Mouse (Mus musculus) c-Kit-positive CD71-positive TER-119-negative erythroid progenitor cells, embryonic 14.5 days (primary cell): ENCODE data around the gene Gja4.

ENCODE experiments used
- DNase-seq: peaks from one replicate; pipeline ENCODE4 v3.0.0-alpha.2; 2013; ENCODE audit warnings: low read depth

The Gja4 gene

DNA sequence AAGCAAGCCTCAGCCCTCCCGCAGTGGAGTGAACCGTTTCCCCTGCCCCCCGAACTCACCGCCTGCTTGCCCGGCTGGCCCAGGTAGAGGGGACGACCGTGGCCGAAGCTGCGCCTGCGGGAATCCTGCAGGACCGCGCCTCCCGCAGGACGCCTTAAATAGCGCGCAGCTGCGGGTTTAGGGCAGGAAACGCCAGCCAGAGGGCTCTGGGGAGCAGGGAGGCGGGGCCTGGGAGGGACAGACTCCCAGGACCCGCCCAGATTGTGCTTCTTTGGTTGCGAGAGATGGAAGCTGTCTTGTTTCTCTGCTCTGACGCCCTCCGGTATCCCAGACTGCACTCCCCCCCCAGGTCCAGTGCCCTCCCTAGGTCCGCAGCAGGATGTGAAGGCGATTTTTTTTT, at the start of gene Gja4:
Gene Gja4 (minus strand): TSS at position 179 of the 400 bp plus-strand sequence.
- DNase-seq, result peak; percentile 7

DNA sequence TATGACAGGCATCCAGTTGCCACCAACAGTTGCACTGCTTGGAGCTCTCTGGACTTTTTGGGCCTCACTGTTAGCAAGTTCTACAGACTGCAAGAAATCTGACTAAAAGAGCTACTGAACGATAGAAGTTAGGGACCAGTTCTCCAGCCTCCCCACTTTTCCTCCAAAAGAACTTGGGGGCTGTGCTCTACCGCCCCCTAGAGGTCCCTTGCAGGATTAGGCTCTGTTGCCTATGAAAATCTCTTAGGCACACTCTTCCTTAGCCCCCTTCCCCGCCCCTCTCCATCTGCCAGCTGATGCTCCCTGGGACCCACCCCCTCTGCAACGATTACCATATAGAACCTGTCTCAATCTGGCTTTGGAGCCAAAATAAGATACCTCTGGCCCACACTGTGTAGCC, 49.5 kb upstream of the Gja4 start:
- DNase-seq, result no peak

DNA sequence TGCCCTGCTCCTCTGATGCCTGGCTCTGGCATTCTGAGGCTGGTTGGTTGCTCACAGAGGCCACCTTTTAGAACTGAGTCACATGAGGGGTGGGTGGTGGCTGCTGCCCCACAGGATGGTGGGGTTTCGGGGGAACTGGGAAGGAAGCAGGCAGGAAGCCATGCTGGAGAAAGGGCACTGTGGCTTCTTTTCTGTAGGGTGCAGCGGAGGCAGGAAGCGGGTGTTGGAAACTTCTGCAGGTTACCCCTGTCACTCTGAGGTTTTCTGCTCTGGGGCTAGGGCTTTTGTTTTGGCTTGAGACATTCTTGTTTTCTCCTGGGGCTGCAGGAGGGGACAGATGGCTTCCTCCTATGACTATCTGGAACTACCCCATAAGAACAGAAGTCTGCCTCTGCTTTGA, 48.7 kb upstream of the Gja4 start:
- no peak for DNase-seq

DNA sequence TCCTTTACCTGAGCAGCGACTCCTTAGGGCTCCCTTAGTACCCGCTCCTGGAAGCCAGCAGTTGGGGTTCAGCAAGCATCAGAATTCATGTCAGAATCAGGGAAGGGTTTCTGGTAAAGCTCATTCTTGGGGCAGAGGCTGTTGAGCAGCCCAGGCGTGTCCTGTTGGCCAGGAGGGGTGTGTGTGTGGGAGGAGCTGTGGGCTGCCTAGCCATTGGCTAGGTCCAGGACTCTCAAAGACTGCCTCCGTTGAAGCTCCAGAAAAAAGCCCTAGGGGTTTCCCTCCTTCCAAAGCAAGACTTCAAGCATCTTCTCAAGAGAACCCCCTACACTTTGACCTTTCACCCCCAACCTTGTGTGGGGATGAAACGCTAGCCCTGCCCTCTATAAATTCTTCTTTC, 44.2 kb upstream of the Gja4 start, which contains the start of gene Gjb5:
Gene Gjb5 (minus strand): TSS at position 164 of the 400 bp plus-strand sequence.
- no peak for DNase-seq

DNA sequence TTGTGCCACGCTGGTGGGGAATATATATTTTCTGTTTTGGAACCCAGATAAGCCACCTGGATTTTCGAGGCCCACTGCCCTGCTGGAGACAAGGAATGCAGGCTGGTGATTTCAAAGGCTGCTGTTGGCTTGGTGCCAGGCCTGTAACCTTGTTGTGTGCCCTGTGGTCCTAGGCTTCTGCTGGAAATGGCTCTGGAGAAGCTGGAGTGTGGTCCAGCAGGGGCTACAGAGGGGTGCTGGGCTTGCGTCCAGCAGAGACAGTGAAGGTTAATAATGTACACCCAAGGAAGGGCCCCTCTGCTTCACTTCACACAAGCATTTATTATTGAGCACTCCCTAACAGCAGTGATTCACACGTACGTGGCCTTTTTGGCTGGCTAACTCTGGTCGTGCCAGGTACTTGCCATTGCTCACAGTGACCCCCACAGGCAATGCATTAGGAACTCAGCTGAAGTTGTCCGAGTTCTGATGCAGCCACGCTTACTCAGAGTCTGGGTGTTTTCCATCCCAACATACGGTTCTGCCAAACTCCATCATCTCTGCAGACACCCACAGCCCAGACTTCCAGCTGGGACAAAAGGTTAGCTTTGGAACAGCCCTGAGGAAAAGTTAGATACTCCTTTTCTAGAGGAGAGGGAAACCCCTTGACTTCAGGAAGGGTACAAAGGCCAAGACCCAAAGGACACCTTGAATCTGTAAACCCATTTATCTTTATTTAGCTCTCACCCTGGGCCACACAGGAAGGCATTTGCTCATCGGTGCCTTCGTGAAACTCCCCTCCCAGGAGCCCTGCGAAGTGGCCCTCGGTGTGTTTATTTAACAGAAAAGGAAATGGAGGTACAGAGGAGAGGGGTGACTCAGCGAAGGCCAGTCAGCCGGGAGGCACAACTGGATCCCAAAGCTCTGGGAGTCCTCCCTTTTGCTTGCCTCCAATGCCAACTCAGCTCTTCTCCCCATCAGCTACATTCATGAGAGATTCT, 41.0 kb upstream of the Gja4 start:
- no peak for DNase-seq

DNA sequence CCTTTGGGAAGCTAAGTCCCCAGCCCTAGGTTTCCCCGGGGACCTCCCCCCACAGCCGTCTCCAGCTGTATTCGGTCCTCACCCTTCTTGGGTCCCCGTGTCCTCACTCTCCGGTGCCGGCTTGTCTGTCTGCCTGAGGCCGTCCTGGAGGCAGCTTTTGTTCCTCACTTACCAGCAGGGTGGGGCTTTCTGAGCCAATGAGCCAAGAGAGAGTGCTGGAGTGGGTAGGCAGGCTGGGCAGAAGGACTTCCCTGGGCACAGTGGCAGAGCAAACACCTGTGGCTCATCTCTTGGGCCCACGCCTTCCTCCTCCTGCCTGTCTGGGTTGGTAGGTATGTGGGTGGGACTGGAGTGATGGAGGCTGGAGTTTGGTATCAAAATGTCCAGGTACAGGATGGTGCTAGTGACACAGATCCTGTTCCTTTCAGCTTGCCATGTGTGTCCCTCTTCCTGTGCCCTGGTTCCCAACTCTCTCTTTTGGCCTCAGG, 40.2 kb upstream of the Gja4 start, which contains the start of gene Gjb4:
Gene Gjb4 (minus strand): TSS at position 131 of the 488 bp plus-strand sequence.
- DNase-seq, result no peak

DNA sequence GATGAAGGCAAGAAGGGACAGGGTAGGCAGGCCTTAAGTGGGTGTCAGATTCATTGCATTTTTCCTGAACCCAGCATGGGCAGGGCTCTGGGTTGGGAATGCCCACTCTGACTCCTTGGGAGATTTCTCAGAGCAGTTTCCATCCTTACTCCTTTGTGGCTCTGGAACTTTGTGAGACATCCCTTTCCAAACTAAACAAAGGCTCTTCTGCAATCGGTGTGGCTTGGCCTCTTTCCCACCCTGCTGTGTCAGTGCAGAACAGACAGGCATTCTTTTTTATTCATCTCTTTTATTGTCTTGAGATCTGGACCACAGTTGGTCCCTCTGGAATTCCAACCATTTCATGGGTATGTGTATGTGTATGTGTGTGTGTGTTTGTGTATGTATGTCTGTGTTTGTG, 38.8 kb upstream of the Gja4 start:
- DNase-seq, result no peak

DNA sequence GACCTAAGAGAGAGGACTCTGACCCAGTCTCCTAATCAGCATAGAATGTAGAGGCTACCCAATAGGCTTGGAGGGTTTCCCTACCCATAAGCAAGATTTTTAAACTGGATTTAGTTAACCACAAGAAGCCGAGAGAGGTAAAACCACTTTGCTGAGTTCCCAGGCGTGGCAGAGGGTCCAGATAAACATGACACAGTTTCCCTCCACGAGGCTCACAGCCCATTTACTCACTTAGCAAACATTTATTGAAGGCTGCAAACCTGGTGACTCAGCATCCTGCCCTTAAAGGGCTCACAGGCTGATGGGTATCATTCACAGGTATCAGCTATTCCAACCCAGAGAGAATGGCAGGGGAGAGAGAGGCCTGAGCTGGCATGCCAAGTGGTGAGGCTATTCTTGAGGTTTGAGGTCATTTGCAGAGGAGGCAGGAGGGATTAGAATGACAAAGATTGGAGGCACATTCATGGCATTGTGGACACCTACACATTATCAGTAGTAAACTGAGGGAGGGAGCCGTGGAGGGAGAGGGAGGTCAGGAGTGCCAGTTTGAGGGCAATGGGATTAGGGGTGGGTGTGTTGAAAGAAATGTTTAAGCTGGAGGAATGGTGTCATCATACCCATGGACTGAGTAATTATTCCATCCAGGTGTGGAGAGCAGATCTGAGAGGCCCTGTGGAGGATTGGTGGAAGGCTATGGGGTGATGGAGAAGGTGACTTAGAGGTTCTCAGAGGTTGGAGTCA, 35.9 kb upstream of the Gja4 start:
- no peak for DNase-seq

DNA sequence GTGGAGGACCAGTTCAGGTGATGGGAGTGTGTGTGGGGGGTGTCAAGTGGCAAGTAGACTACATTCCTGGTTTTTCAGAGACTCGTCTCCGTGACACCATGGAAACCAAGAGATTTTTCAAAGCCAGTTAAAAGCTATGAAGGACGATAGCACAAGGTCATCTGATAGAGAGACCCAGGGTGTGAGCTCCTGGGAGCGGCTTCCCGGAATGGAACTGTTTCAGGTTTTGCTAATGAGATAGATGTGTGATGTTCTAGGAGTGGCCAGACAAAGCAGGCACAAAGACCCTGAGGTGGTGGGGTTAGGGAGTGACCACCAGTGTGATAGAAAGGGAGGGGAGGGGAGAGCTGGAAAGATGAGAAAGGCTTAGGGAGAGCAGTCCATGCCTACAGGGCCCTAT, 31.2 kb upstream of the Gja4 start:
- no peak for DNase-seq

DNA sequence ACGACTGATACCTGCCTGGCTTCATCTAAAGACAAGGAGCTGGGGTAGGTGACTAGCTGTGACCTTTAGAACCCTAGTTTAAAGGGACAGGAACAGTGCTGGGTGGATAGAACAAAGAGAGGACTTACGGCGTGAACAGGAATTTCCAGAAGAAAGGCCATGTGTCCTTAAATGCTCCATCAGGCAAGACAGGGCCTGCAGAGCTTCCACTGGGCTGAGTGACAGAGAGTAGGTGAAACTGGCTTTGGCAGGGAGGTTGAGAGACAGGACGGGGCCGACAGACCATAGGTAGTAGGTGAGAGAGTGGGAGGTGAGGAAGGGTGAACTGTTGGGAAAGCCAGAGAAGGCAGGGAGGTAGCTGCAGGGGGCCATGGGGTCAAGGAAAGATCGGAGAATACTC, 27.5 kb upstream of the Gja4 start:
- DNase-seq, result no peak

DNA sequence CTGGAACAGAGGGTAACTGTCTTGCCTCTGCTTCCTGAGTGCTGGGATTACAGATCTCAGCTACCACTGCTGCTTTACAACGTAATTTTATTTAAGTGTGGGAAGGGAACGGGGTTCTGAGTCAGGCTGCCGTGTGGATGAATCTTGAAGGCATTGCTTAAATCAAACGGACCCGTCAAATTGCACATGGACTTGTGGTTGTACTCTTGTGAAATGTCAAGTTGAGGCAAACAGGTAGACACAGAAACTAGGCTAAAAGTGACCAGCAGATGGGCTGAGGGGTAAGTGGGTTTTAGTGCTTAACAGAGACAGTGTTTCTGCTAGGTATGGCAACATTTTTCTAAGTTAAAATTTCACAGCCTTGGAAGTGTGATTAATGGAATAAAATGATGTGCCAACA, 23.8 kb upstream of the Gja4 start:
- no peak for DNase-seq

DNA sequence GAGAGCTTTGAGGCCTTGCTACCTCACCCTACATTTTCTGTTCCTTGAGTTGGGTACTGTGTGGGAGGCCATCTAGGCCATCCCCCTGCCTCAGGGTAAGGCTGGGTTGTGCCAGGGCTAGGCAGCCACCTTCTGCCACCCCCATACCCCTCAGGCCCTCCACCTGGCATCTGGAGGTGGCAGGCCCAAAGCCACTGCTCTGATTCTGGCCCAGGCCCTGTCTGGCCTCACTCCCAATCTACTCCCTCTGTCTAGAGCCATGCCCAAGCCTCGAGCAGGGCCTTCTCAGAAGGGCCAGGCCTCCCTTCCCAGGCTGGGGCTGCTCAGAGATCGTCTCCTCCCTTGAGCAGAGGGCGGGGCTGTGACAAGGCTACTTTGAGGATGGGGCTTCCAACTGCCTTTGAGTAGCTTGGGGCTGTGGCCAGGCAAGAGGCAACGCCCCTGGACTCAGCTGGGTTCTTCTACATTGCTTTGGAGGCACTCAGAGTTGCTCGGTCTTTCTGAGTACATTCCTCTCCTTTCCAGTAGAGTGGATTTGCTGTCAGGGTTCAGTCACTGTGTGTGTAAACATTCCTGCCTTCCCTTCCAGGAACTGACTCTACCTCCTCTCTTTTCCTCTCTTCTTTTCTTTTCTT, 21.1 kb upstream of the Gja4 start:
- DNase-seq, result no peak

DNA sequence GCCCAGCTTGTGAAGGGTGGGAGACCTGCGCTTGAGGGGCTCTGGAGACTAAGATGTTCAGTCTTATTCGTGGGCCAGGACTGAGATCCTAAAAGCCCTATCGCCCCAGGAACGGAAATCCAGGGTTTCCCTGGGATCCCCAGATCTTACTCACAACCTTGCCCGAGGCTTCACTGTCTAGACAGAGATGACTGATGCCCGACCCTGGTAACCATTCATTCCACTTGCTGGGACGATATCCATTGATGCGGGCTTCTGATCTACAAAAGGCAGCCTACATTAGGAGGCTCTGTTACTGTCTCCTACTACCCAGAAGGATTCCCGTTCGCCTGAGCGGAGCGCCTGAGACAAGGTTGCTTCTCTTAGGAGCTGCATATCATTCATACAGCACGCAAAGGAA, 17.3 kb upstream of the Gja4 start:
- DNase-seq, result no peak

DNA sequence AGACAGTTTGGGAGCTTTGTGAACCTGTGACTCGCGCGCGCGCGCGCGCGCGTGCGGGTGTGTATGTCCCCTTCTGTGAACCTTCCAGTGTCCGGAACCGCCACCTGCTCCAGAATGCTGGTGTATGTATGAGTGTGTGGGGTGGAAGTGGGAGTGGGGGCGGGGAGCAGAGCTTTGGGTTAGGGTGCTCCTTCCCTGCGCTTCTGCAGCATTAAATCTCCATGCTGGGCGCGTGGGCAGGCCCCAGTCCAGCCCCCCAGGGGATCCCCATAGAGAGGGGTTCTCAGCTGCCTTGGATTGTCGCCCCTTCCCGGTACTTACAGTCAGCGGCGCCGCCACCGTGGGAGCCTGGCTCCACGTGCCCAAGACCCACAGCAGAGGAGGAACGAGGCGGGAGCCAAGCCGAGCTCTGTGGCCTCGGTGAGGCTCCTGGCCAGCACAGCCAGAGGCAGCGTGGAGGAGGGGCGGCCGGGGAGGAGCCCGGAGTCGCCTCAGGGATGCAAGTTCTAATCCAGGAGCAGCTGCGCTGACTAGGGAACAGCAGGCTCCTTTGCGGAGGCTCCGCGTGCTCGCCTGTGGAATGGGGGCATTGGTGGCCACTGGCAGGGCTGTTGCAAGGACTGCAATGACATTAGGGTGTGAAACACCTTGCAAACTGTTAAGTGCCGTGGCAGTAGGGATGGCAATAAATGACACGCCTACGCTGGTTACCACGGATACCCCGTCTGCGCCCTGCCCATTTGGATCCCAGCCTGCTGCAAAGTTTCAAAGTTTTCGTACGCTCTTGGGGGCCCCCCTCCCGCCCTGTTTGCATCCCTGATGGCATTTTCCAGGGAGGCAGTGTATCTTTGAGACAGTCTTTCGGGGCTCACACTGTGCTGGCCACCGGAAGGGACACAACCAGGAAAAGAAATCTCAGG, 16.6 kb upstream of the Gja4 start, which contains the start of gene Gjb3:
Gene Gjb3 (minus strand): TSS at position 664 of the 920 bp plus-strand sequence.
- no peak for DNase-seq

DNA sequence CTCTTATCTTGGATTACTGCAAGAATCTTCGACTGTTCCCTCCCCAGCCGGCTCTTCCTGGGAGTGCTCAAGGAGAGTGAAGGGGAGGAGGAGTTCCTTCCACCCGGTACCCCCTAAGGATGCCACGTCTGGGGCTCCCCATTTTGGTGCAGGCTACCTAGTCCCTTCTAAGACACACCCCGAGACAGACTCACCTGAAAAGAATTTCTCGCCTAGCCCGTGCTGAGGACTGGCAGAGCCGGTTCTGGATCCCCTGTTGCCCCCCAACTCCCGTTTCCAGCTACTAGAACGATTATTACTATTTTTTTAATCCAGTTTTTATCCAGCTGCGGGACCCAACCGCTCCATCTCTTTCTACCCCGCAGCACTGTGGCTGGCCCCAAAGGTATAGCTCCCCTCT, 15.9 kb upstream of the Gja4 start:
- DNase-seq, result no peak

DNA sequence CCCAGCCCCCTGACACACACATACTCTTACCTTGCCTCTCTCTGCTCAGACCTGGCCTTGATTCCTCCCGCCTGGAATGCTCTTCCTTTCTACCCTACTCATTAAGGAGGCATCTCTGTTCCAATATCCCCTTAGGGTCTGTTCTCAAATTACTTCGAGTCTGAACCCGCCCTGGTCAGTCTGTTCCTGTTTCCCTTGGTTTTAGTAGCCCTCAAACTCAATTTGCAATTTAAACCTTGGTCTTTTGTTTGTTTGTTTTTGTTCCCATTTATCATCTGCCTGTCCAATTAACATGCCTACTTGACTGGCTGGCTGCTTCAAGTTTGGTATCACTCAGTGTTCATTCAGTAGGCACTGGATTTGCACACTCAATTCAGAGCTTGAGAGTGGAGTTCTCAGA, 15.2 kb upstream of the Gja4 start:
- DNase-seq, result no peak

DNA sequence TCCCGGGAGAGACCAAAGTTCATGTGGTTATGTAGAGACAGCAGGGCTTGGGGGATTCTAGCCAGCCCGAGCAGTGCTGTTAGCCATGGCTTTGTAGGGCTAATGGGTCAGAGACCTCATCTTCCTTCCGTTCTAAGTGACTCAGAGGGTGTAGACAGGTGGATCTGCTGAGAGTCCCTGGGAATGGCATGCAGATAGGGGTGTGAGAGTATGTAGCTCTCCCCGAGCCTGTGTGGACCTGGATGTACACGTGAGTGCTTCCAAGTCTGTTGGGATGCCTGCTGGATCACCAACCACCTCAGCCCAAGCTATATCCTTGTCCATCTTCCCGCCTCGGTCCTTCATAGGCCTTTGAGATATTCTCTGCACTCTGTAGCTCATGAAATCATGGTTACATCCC, 14.5 kb upstream of the Gja4 start:
- DNase-seq, result no peak

DNA sequence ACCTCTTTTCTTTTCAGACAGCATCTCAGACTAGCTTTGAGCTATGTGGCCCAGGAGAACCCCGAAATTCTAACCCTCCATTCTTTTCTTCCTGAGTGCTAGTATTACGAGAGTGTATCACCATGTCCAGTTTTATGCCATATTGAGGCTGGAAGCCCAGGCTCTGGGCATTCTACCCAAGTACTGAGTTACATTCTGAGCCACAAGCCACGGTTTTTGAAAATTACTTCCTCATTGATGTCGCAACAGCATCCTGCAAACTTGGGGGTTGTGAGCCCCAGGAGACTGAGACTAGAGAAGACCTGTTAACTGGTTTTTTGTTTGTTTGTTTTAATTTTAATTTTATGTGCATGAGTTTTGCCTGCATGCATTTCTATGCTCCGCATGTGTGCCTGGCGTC, 13.9 kb upstream of the Gja4 start:
- no peak for DNase-seq

DNA sequence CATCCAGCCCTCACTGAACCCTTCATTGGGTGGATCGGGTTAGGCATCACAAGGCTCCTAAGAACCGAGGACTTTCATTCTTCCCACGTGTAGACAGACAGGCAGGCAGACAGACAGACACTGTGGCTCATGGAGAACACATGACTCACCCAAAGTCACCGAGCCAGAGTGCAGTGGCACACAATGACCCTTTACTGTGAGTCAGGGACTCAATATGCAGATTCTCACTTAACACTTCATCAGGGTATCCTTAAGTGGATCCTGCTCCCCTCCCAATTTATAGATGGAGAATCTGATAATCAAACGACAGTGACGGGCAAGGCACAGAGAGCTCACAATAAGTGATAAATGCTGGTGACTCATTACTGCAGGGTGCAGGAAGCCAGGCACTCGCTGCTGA, 13.4 kb upstream of the Gja4 start:
- no peak for DNase-seq

DNA sequence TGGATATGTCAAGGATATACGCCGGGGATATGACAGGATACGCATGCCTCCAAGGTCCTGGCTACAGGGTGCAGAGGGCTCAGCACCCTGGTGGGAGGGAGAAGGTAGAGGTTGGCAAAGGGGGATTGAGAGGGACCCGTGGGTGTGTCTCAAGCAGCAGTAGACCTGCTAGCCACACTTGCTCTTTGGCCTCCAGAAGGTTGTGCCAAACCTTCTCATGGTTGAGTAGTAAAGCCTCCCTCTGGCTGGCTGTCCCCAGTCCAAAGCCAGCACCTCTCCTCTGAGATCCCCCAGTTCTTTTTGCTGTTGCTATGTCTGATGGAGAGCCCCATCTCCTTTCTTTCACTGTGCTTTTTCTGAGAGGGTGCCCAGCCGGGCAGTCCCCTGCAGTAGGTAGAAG, 11.4 kb upstream of the Gja4 start:
- DNase-seq, result no peak

DNA sequence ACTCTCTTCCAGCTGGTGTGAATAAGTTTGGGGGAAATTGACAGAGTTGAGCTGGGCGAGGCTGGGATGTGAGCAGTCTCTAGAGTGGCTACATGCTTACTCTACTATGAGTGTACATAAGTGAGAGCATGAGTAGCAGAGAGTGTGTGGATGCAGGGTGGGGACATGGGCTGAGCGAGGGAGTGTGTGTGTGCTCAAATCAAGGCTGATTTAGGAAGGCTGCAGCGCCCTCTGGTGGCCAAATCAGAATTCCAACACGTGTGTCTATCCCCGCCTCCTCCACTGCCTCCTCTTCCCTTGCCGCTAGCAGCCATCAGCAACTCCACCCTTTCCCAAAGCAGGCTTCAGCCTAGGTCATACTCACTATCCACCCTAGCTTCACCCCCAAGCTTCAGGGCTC, 10.9 kb upstream of the Gja4 start:
- DNase-seq, result peak; percentile 51
